Mouse (Mus musculus) liver, postnatal 0 days (tissue): ENCODE results near the gene Cgrrf1.

ENCODE experiments used
- CTCF ChIP-seq: sonication (generic); IDR thresholded peaks from 2 replicates; pipeline ENCODE4 v1.5.1; 2016; ENCODE audit warnings: antibody characterized with exemption, low read depth
- EP300 ChIP-seq: IDR thresholded peaks from 2 replicates; pipeline ENCODE4 v1.6.1; 2016; ENCODE audit warnings: antibody characterized with exemption, low read depth, mild to moderate bottlenecking

- TF ChIP-seq CTCF (no peak), EP300 (no peak)
These were observed 31.1 kb upstream of the Cgrrf1 start for GRCm38 (mm10) chr14:46800684-46801345.
